Mouse (Mus musculus) hindbrain, embryonic 14.5 days (tissue): ENCODE results near the gene Fam136a. TPM values are rescaled to one million over a fixed set of nuclear protein-coding genes. Genes with fewer than 3 reads are reported as not detected.
A peak's percentile ranks its signal among the peaks of the same experiment; 100 is the strongest.

Source experiments
- ATAC-seq: fragments of 200-750 bp; cut with Nextera tagmentation; 2 replicates; pipeline ENCODE4 v1.8.0; 2017; ENCODE audit warnings: moderate number of reproducible peaks, mild to moderate bottlenecking, moderate TSS enrichment, moderate library complexity; ENCODE audit not compliant: low FRiP score
- DNase-seq: peaks from one replicate; pipeline ENCODE4 v3.0.0-alpha.2; 2015; ENCODE audit warnings: low spot score
- H3K27ac ChIP-seq: fragments of 300-500 bp; sonication (generic); 2 replicates; pipeline ENCODE4 v1.5.1; 2014; ENCODE audit warnings: mild to moderate bottlenecking, moderate library complexity
- H3K27me3 ChIP-seq: fragments of 300-500 bp; sonication (generic); 2 replicates; pipeline ENCODE4 v1.6.1; 2014; ENCODE audit warnings: mild to moderate bottlenecking, low read length, mixed read lengths; ENCODE audit not compliant: control insufficient read depth, insufficient read depth
- H3K36me3 ChIP-seq: fragments of 300-500 bp; sonication (generic); replicated peaks from 2 replicates; pipeline ENCODE4 v1.6.1; 2014; ENCODE audit not compliant: control insufficient read depth, insufficient read depth
- H3K4me1 ChIP-seq: fragments of 300-500 bp; sonication (generic); replicated peaks from 2 replicates; pipeline ENCODE4 v1.6.1; 2014; ENCODE audit warnings: antibody characterized with exemption, low read length, mixed read lengths; ENCODE audit not compliant: control insufficient read depth, insufficient read depth
- H3K4me2 ChIP-seq: fragments of 300-500 bp; sonication (generic); replicated peaks from 2 replicates; pipeline ENCODE4 v1.6.1; 2014; ENCODE audit warnings: mild to moderate bottlenecking, moderate library complexity
- H3K4me3 ChIP-seq: fragments of 300-500 bp; sonication (generic); replicated peaks from 2 replicates; pipeline ENCODE4 v1.5.1; 2014; ENCODE audit warnings: mild to moderate bottlenecking, low read length
- H3K9ac ChIP-seq: fragments of 300-500 bp; sonication (generic); 2 replicates; pipeline ENCODE4 v1.6.1; 2014
- H3K9me3 ChIP-seq: fragments of 300-500 bp; sonication (generic); 2 replicates; pipeline ENCODE4 v1.6.1; 2016; ENCODE audit warnings: low read length; ENCODE audit not compliant: control insufficient read depth
- WGBS: fragments of 180-500 bp; shearing (Covaris S2); extraction: QIAGEN DNeasy Blood & Tissue Kit; methylation state at CpG from one replicate; pipeline ENCODE4 v1.1.7; 2014; 5-methylcytosine and 5-hydroxymethylcytosine counted together
- polyA plus RNA-seq: library from polyadenylated mRNA; unstranded; fragments of >200 nt; fragmentation: Nextera tagmentation; extraction: Ambion mirVana; gene quantifications from 2 replicates; pipeline ENCODE4 v1.2.1, GENCODE M21; 2014

Fam136a gene
- 114 and 115 TPM in 2 replicates for polyA plus RNA-seq

- Histone ChIP-seq H3K4me1 (peaks cover 20% of the 10 kb centered on the region), H3K27me3 (no peaks in the 10 kb centered on the region), H3K4me2 (peak within 1 kb of the TSS; percentile 80), H3K9me3 (no peaks in the 10 kb centered on the region), H3K9ac (peak within 1 kb of the TSS; percentile 74), H3K36me3 (peaks cover 23% of the 10 kb centered on the region), H3K4me3 (peak within 1 kb of the TSS; percentile 72), H3K27ac (peak within 1 kb of the TSS; percentile 84)
- DNase-seq = peak; percentile 97
- peak; percentile 95 for ATAC-seq
- WGBS = under 1% methylated on average over 75 of the region's 76 CpGs
Observed at GRCm38 (mm10) chr6:86365371-86366124, at the start of gene Fam136a. TSS of gene Fam136a (plus strand) at chr6:86365646.

GRCm38 (mm10) chr6:86317066-86317465 lies 48.4 kb upstream of the Fam136a start:
- no peak for DNase-seq
- no peaks in the 10 kb centered on the region for H3K27me3 ChIP-seq

DNA sequence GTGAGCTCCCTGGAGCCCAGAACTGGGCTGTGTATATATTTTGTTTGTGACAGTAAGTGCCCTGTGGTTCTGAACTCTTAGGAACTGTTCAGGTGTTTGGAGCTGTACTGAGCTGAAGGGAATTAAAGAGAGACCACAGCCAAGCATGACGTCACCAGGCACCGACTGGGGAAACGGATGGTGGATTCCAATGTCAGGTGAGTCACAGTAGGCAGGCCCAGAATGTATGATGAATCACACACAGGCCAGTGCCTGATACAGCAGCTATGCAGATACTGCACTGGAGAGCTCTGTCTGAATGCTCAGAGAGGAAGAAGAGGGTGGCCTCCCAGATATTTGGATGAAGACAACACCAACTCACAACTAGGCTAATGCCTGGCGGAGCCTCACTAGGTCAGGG lies 46.6 kb upstream of the Fam136a start:
- no peak overlapping the region for H3K4me3 ChIP-seq
- no peaks in the 10 kb centered on the region for H3K27me3 ChIP-seq
- ATAC-seq (no peak), DNase-seq (no peak)
- 76% methylated on average over 4 of the region's 4 CpGs for WGBS
- H3K9me3 ChIP-seq = no peaks in the 10 kb centered on the region
- no peak overlapping the region for H3K4me2 ChIP-seq
- no peaks in the 10 kb centered on the region for H3K4me1 ChIP-seq
- H3K36me3 ChIP-seq = no peaks in the 10 kb centered on the region
- H3K27ac ChIP-seq = no peak overlapping the region
- no peak overlapping the region for H3K9ac ChIP-seq

More at GRCm38 (mm10) chr6:86317066-86317465, 48.4 kb upstream of the Fam136a start:
- no peak overlapping the region for H3K4me3 ChIP-seq
- H3K36me3 ChIP-seq = no peaks in the 10 kb centered on the region
- H3K4me1 ChIP-seq = no peaks in the 10 kb centered on the region
- H3K27ac ChIP-seq = no peak overlapping the region
- H3K9ac ChIP-seq = no peak overlapping the region
- no peak overlapping the region for H3K4me2 ChIP-seq
- no peak for ATAC-seq
- no peaks in the 10 kb centered on the region for H3K9me3 ChIP-seq
- 47% methylated on average over 1 of the region's 1 CpGs for WGBS

GRCm38 (mm10) chr6:86322031-86322563 lies 43.3 kb upstream of the Fam136a start:
- no peak overlapping the region for H3K4me3 ChIP-seq
- ATAC-seq (no peak), DNase-seq (no peak)
- 94% methylated on average over 5 of the region's 5 CpGs for WGBS
- H3K4me2 ChIP-seq = no peak overlapping the region
- no peaks in the 10 kb centered on the region for H3K36me3 ChIP-seq
- H3K27me3 ChIP-seq = no peaks in the 10 kb centered on the region
- no peaks in the 10 kb centered on the region for H3K9me3 ChIP-seq
- H3K4me1 ChIP-seq = no peaks in the 10 kb centered on the region
- no peak overlapping the region for H3K27ac ChIP-seq
- no peak overlapping the region for H3K9ac ChIP-seq

- H3K27ac ChIP-seq = no peak overlapping the region
- H3K4me2 ChIP-seq = no peak overlapping the region
- 75% methylated on average over 9 of the region's 9 CpGs for WGBS
- H3K4me1 ChIP-seq = no peaks in the 10 kb centered on the region
- no peak overlapping the region for H3K4me3 ChIP-seq
- H3K9ac ChIP-seq = no peak overlapping the region
- ATAC-seq (no peak), DNase-seq (no peak)
- no peaks in the 10 kb centered on the region for H3K9me3 ChIP-seq
- H3K36me3 ChIP-seq = no peaks in the 10 kb centered on the region
- H3K27me3 ChIP-seq = no peaks in the 10 kb centered on the region
Observed at GRCm38 (mm10) chr6:86322991-86323390, 42.5 kb upstream of the Fam136a start.

DNA sequence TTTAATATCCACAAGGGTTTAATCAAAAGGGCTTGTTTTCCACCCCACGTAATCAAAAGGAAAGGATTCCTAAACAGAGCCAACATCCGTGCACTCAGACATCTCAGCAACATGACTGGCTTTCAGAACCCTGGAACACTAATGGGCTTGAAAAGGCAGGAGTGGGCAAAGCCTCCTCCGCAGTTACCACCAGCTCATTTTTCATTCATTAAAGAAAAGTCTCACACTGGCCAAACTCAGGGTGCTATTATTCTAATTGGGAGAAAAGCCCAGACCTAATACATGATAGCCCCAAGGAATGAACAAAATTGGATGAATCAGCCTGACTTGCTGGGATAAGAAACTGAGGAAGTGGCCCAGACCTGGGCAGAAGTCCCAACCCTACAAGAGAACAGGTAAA lies 41.0 kb upstream of the Fam136a start:
- DNase-seq = no peak
- H3K27me3 ChIP-seq = no peaks in the 10 kb centered on the region

DNA sequence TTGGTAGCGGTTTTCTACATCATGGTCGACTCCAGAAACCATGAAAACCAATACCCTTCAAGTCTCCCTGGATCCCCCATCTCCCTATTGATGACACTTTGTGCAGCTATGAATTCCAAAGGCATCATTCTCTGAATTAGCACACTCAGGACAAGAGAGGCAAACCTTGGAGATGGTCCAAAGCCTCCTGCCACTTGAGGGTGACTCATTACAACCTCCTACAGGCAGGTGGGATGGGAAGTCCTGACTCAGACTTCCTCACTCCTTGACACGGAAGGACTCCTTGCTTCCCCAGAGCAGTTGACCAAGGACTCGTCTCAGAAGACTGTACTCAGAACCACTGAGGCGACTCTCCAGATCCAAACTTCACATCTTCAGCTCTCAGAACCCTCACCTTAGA lies 39.8 kb upstream of the Fam136a start:
- Histone ChIP-seq H3K27ac (no peak overlapping the region), H3K27me3 (no peaks in the 10 kb centered on the region), H3K36me3 (no peaks in the 10 kb centered on the region), H3K4me2 (no peak overlapping the region), H3K9me3 (no peaks in the 10 kb centered on the region), H3K4me3 (no peak overlapping the region), H3K4me1 (no peaks in the 10 kb centered on the region), H3K9ac (no peak overlapping the region)
- no peak for ATAC-seq
- 88% methylated on average over 5 of the region's 5 CpGs for WGBS
- DNase-seq = no peak

More for the DNA sequence above, 41.0 kb upstream of the Fam136a start:
- no peaks in the 10 kb centered on the region for H3K36me3 ChIP-seq
- H3K9ac ChIP-seq = no peak overlapping the region
- no peak overlapping the region for H3K4me3 ChIP-seq
- H3K4me2 ChIP-seq = no peak overlapping the region
- no peaks in the 10 kb centered on the region for H3K9me3 ChIP-seq
- ATAC-seq = no peak
- H3K27ac ChIP-seq = no peak overlapping the region
- H3K4me1 ChIP-seq = no peaks in the 10 kb centered on the region
- 83% methylated on average over 3 of the region's 3 CpGs for WGBS

- no peaks in the 10 kb centered on the region for H3K4me1 ChIP-seq
- DNase-seq (no peak), ATAC-seq (no peak)
- H3K27ac ChIP-seq = no peak overlapping the region
- H3K4me3 ChIP-seq = no peak overlapping the region
- H3K27me3 ChIP-seq = no peaks in the 10 kb centered on the region
- 92% methylated on average over 18 of the region's 18 CpGs for WGBS
- no peak overlapping the region for H3K9ac ChIP-seq
- H3K4me2 ChIP-seq = no peak overlapping the region
- no peaks in the 10 kb centered on the region for H3K36me3 ChIP-seq
- H3K9me3 ChIP-seq = no peaks in the 10 kb centered on the region
Observed at GRCm38 (mm10) chr6:86326866-86327265, 38.6 kb upstream of the Fam136a start.

- no peaks in the 10 kb centered on the region for H3K9me3 ChIP-seq
- ATAC-seq (no peak), DNase-seq (no peak)
Observed at GRCm38 (mm10) chr6:86328369-86328768, 37.1 kb upstream of the Fam136a start.

More at GRCm38 (mm10) chr6:86328369-86328768, 37.1 kb upstream of the Fam136a start:
- WGBS = 77% methylated on average over 3 of the region's 3 CpGs
- no peak overlapping the region for H3K4me3 ChIP-seq
- H3K9ac ChIP-seq = no peak overlapping the region
- no peak overlapping the region for H3K27ac ChIP-seq
- H3K4me2 ChIP-seq = no peak overlapping the region
- H3K4me1 ChIP-seq = no peaks in the 10 kb centered on the region
- H3K36me3 ChIP-seq = no peaks in the 10 kb centered on the region
- H3K27me3 ChIP-seq = no peaks in the 10 kb centered on the region
